Mouse (Mus musculus): ENCODE results near the gene Slc12a4.

Gene Slc12a4

DNA sequence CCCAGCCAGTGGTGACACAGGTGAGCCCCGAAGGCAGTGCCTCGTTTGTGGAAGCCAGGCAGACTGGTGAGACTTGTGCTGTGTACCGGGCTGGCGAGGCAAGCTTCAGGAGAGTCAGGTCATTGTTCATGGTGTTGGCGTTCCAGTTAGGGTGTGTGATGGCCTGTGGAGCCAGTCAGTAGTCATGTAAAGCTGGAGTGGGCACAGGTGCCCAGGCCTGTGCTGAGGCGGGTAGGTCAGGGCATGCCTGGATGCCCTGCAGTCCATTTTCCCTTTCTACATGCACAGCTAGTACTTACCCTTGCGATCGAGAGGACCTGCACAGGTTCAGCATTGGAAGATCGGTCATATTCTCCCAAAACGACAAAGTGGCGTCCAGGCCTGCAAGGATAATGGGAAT lies 33.4 kb downstream of the Slc12a4 start:
- DNase-seq (ENCODE audit: low spot score): no peak

- DNase-seq (ENCODE audit: low spot score): no peak
Measured at GRCm38 (mm10) chr8:105931271-105931670, 34.6 kb downstream of the Slc12a4 start.

DNA sequence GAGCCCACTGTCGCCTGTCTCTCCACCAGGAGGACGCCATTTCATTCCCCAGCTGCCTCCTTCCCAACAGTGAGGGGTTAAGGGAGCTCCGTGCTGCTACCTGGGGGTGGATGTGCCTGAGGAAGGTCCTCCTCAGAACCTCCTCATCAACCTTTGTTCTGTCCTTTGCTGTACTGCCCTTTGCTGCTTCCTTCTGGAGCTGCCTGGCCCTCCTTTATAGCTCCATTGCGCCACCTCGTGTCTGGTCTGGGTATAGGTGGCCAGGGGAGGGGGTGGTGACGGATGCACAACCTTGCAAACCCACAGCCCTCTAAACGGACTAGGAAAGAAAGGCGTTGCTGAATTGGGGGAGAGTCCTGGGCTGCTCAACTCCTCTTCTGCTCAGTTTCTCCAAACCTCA lies 35.3 kb downstream of the Slc12a4 start:
- peak; percentile 59 for DNase-seq (ENCODE audit: low spot score)

- DNase-seq (ENCODE audit: low spot score): no peak
Measured at GRCm38 (mm10) chr8:105925123-105925522, 40.8 kb downstream of the Slc12a4 start.

- DNase-seq (ENCODE audit: low spot score): no peak
Measured at GRCm38 (mm10) chr8:105919390-105919789, 46.5 kb downstream of the Slc12a4 start.

DNA sequence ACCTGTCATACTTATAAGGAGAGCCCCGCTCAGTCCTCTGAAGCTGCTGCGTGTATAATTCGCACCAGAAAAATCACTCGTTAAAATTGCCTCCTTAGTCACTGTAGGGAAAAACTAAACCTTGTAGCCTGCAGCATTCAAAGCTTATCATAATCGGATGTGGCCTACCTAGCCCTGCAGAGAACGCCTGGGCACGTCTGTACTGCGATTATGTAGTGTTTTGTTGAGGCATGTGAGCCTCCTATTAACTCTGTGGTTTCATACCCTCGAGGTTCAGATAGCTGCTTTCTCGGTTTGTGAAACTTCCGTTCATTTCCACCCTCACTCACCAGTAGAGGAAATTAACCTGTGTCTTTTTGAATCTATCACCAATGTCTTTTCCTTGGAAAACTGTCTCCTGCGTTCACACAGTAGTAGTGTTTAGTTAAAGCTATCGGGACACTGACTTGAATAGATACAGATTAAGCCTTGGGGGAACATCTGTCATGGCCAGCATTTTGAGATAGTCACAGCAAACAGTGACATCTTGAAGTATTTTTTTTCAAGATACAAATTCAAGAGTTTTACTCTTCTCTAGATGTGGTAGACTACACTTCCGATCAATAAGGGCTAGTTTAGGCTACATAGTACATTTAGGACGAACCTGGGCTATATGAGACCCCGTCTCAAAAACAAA lies 64.8 kb downstream of the Slc12a4 start:
- no peak for DNase-seq (ENCODE audit: low spot score)

DNA sequence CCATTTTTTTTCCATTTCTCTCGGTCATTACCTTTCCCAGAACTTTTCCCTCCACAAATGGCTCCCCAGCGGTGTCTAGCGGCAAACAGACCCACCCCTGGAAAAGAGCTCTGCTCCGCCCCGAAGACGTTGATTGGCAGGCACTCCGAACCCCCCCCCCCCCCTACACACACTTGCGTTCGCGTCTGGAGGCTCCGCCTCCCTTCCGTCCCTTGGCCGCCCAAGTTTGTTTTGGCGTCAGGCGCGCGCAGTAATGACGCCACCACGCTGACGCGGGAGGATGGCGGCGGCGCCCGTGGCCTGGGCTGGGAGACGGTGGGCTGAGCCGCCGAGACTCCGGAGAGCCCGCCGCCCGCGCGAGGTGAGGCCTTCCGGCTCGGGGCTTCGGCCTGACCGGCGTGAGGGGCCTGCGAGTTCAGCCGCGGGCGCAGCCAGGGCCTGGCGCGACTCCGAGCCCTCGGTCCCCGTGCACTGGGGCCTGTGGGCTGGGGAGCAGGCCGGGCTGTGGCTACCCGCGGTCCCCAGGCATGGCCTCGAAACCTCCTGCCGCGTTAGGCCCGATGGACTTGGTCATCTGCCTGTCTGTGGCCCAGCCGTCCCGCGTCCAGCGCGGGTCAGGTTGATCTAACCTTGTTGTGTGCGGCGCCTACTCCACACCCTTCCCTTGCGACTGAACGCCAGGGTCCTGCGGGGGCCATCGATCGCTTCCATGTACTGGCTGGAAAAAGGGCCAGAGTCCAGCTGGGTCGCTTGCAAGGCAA lies 65.5 kb downstream of the Slc12a4 start, which contains the start of gene Pskh1:
TSS of gene Pskh1 (plus strand) at position 262 of the 761 bp plus-strand sequence.
- peak; percentile 85 for DNase-seq (ENCODE audit: low spot score)

DNA sequence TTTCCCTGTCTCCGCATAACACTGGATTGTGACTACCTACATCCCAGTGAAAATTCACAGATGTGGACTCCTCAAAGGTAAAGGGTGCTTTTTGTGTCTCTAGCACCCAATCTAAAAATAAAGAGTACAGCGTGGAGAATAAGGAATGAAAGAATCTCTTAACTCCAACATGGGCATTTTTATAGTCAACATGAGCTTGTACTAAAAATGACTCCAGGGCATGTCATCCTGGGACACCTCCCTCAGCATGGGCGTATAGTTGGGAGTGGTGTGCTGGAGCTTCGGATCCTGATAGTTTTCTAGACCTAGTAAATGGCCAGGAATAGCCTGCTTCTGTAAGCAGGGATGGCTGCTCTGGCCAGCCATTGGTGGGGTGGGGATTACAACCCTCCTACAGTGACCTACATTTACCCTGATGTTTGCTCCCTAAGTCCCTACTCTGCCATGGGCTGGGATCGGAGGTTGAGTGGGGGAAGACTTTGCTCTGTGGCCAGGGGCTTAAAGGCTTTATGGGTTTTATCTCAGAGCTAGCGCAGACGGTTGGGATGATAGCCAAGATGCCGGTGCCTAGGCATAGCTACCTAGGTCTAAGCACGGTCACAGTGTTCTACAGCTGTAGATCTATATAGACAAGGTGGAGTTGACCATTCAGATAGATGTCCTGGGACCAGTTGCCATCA lies 68.0 kb downstream of the Slc12a4 start:
- DNase-seq (ENCODE audit: low spot score): no peak

All from ovary, adult 18-20 months (tissue).